Mouse (Mus musculus): ENCODE results near the gene Arl15. TPM values are rescaled to one million over a fixed set of nuclear protein-coding genes. Genes with fewer than 3 reads are reported as not detected.
A peak's percentile ranks its signal among the peaks of the same experiment; 100 is the strongest.

Arl15 gene
- polyA plus RNA-seq, 1 experiment from 2014 or later, result 14.6 TPM

DNA sequence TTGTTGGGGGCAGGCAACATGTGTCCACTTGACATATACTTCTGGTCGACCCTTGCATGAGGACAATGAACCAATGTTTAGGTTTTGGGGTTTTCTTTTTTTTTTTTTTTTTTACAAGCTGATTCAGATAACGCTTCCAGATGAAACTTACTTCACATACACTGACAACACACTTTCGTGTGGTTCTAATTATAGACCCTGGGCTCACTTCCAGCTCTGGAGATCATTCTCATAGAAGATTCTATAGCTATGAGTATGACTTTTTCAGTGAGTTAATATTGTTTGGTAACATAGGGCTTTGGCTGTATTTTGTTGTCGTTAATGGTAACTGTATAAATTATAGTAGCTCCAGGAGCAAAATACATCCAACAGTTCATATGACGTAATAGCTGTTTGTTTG is 306.9 kb downstream of the Arl15 start:
- Histone ChIP-seq H3K36me3 (ENCODE audit: control insufficient read depth, insufficient read depth, low read length) (no peaks in the 10 kb centered on the region), H3K4me1 (replicated peaks; ENCODE audit: control insufficient read depth, insufficient read depth, low read length) (no peaks in the 10 kb centered on the region), H3K4me2 (ENCODE audit: low read depth, low read length, severe bottlenecking) (no peak overlapping the region), H3K27me3 (ENCODE audit: control insufficient read depth, insufficient read depth, low read length) (no peaks in the 10 kb centered on the region), H3K27ac (ENCODE audit: low read depth, low read length) (no peak overlapping the region), H3K4me3 (ENCODE audit: low read depth, low read length) (no peak overlapping the region), H3K9me3 (ENCODE audit: control insufficient read depth, low read length) (no peaks in the 10 kb centered on the region), H3K9ac (ENCODE audit: low read length) (no peak overlapping the region)
- 85% methylated on average over 5 of the region's 5 CpGs for WGBS
- ATAC-seq (replicated peaks; ENCODE audit: low FRiP score) (no peak), DNase-seq (ENCODE audit: low spot score) (no peak)

- no peak overlapping the region for H3K9ac ChIP-seq (ENCODE audit: low read length)
- H3K36me3 ChIP-seq (ENCODE audit: control insufficient read depth, insufficient read depth, low read length), result no peaks in the 10 kb centered on the region
- no peak for ATAC-seq (replicated peaks; ENCODE audit: low FRiP score)
- H3K4me2 ChIP-seq (ENCODE audit: low read depth, low read length, severe bottlenecking), result no peak overlapping the region
- WGBS, result 73% methylated on average over 7 of the region's 7 CpGs
- no peaks in the 10 kb centered on the region for H3K9me3 ChIP-seq (ENCODE audit: control insufficient read depth, low read length)
- DNase-seq (ENCODE audit: low spot score), result no peak
- no peak overlapping the region for H3K4me3 ChIP-seq (ENCODE audit: low read depth, low read length)
- no peak overlapping the region for H3K27ac ChIP-seq (ENCODE audit: low read depth, low read length)
- H3K4me1 ChIP-seq (replicated peaks; ENCODE audit: control insufficient read depth, insufficient read depth, low read length), result no peaks in the 10 kb centered on the region
- no peaks in the 10 kb centered on the region for H3K27me3 ChIP-seq (ENCODE audit: control insufficient read depth, insufficient read depth, low read length)
These were observed 311.8 kb downstream of the Arl15 start for GRCm38 (mm10) chr13:114106083-114106482.

GRCm38 (mm10) chr13:114107499-114107898 is 313.2 kb downstream of the Arl15 start:
- Histone ChIP-seq H3K27me3 (ENCODE audit: control insufficient read depth, insufficient read depth, low read length) (no peaks in the 10 kb centered on the region), H3K9me3 (ENCODE audit: control insufficient read depth, low read length) (no peaks in the 10 kb centered on the region), H3K4me3 (ENCODE audit: low read depth, low read length) (no peak overlapping the region), H3K4me1 (replicated peaks; ENCODE audit: control insufficient read depth, insufficient read depth, low read length) (no peaks in the 10 kb centered on the region), H3K9ac (ENCODE audit: low read length) (no peak overlapping the region), H3K4me2 (ENCODE audit: low read depth, low read length, severe bottlenecking) (no peak overlapping the region), H3K36me3 (ENCODE audit: control insufficient read depth, insufficient read depth, low read length) (no peaks in the 10 kb centered on the region), H3K27ac (ENCODE audit: low read depth, low read length) (no peak overlapping the region)
- DNase-seq (ENCODE audit: low spot score) (no peak), ATAC-seq (replicated peaks; ENCODE audit: low FRiP score) (no peak)
- 95% methylated on average over 7 of the region's 7 CpGs for WGBS

- Histone ChIP-seq H3K27ac (ENCODE audit: low read depth, low read length) (no peak overlapping the region), H3K4me3 (ENCODE audit: low read depth, low read length) (no peak overlapping the region), H3K4me2 (ENCODE audit: low read depth, low read length, severe bottlenecking) (no peak overlapping the region), H3K4me1 (replicated peaks; ENCODE audit: control insufficient read depth, insufficient read depth, low read length) (no peaks in the 10 kb centered on the region), H3K9ac (ENCODE audit: low read length) (no peak overlapping the region), H3K36me3 (ENCODE audit: control insufficient read depth, insufficient read depth, low read length) (no peaks in the 10 kb centered on the region), H3K27me3 (ENCODE audit: control insufficient read depth, insufficient read depth, low read length) (no peaks in the 10 kb centered on the region), H3K9me3 (ENCODE audit: control insufficient read depth, low read length) (no peaks in the 10 kb centered on the region)
- 76% methylated on average over 10 of the region's 10 CpGs for WGBS
- DNase-seq (ENCODE audit: low spot score), result no peak
- ATAC-seq (replicated peaks; ENCODE audit: low FRiP score), result peak; percentile 42; the same call in 1 of the 2 replicates
These were observed 315.1 kb downstream of the Arl15 start for GRCm38 (mm10) chr13:114109441-114109840.

GRCm38 (mm10) chr13:114109845-114110244 is 315.5 kb downstream of the Arl15 start:
- Histone ChIP-seq H3K4me2 (ENCODE audit: low read depth, low read length, severe bottlenecking) (no peak overlapping the region), H3K4me1 (replicated peaks; ENCODE audit: control insufficient read depth, insufficient read depth, low read length) (no peaks in the 10 kb centered on the region), H3K27me3 (ENCODE audit: control insufficient read depth, insufficient read depth, low read length) (no peaks in the 10 kb centered on the region), H3K27ac (ENCODE audit: low read depth, low read length) (no peak overlapping the region), H3K4me3 (ENCODE audit: low read depth, low read length) (no peak overlapping the region), H3K36me3 (ENCODE audit: control insufficient read depth, insufficient read depth, low read length) (no peaks in the 10 kb centered on the region), H3K9ac (ENCODE audit: low read length) (no peak overlapping the region), H3K9me3 (ENCODE audit: control insufficient read depth, low read length) (no peaks in the 10 kb centered on the region)
- DNase-seq (ENCODE audit: low spot score), result no peak
- 30% methylated on average over 4 of the region's 4 CpGs for WGBS
- peak; percentile 79 for ATAC-seq (replicated peaks; ENCODE audit: low FRiP score)

- H3K9me3 ChIP-seq (ENCODE audit: control insufficient read depth, low read length), result no peaks in the 10 kb centered on the region
- WGBS, result 65% methylated on average over 2 of the region's 2 CpGs
- DNase-seq (ENCODE audit: low spot score) (no peak), ATAC-seq (replicated peaks; ENCODE audit: low FRiP score) (no peak)
- H3K4me3 ChIP-seq (ENCODE audit: low read depth, low read length), result no peak overlapping the region
- H3K4me1 ChIP-seq (replicated peaks; ENCODE audit: control insufficient read depth, insufficient read depth, low read length), result no peaks in the 10 kb centered on the region
- no peaks in the 10 kb centered on the region for H3K36me3 ChIP-seq (ENCODE audit: control insufficient read depth, insufficient read depth, low read length)
- H3K4me2 ChIP-seq (ENCODE audit: low read depth, low read length, severe bottlenecking), result no peak overlapping the region
- no peaks in the 10 kb centered on the region for H3K27me3 ChIP-seq (ENCODE audit: control insufficient read depth, insufficient read depth, low read length)
- H3K27ac ChIP-seq (ENCODE audit: low read depth, low read length), result no peak overlapping the region
- H3K9ac ChIP-seq (ENCODE audit: low read length), result no peak overlapping the region
These were observed 319.2 kb downstream of the Arl15 start for GRCm38 (mm10) chr13:114113516-114113915.

DNA sequence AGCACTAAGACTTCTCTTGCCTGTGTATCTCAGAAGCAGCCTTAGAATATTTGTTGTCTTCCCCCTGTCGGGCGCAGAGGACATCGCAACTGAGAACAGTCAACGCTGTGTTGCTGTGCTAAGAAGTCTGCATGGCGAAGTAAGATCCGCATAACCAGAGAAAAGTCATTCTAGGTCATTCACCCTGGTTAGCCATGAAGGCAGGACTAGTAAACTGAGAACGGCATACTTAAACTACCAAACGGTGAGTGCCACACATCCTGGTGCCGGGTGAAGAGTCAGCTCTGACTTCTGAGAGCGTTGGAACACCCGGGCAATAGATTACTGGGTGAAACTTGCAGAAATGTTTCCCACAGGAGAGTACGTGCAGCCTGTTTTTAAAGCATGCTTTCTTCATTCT is 320.3 kb downstream of the Arl15 start:
- 95% methylated on average over 12 of the region's 12 CpGs for WGBS
- H3K36me3 ChIP-seq (ENCODE audit: control insufficient read depth, insufficient read depth, low read length), result no peaks in the 10 kb centered on the region
- H3K27ac ChIP-seq (ENCODE audit: low read depth, low read length), result no peak overlapping the region
- ATAC-seq (replicated peaks; ENCODE audit: low FRiP score) (no peak), DNase-seq (ENCODE audit: low spot score) (no peak)
- no peak overlapping the region for H3K9ac ChIP-seq (ENCODE audit: low read length)
- H3K4me3 ChIP-seq (ENCODE audit: low read depth, low read length), result no peak overlapping the region
- H3K4me2 ChIP-seq (ENCODE audit: low read depth, low read length, severe bottlenecking), result no peak overlapping the region
- H3K4me1 ChIP-seq (replicated peaks; ENCODE audit: control insufficient read depth, insufficient read depth, low read length), result no peaks in the 10 kb centered on the region
- H3K27me3 ChIP-seq (ENCODE audit: control insufficient read depth, insufficient read depth, low read length), result no peaks in the 10 kb centered on the region
- no peaks in the 10 kb centered on the region for H3K9me3 ChIP-seq (ENCODE audit: control insufficient read depth, low read length)

GRCm38 (mm10) chr13:114115106-114115505 is 320.8 kb downstream of the Arl15 start:
- 95% methylated on average over 4 of the region's 4 CpGs for WGBS
- no peaks in the 10 kb centered on the region for H3K36me3 ChIP-seq (ENCODE audit: control insufficient read depth, insufficient read depth, low read length)
- ATAC-seq (replicated peaks; ENCODE audit: low FRiP score) (no peak), DNase-seq (ENCODE audit: low spot score) (no peak)
- no peaks in the 10 kb centered on the region for H3K27me3 ChIP-seq (ENCODE audit: control insufficient read depth, insufficient read depth, low read length)
- no peaks in the 10 kb centered on the region for H3K9me3 ChIP-seq (ENCODE audit: control insufficient read depth, low read length)
- H3K4me2 ChIP-seq (ENCODE audit: low read depth, low read length, severe bottlenecking), result no peak overlapping the region
- H3K27ac ChIP-seq (ENCODE audit: low read depth, low read length), result no peak overlapping the region
- H3K9ac ChIP-seq (ENCODE audit: low read length), result no peak overlapping the region
- H3K4me1 ChIP-seq (replicated peaks; ENCODE audit: control insufficient read depth, insufficient read depth, low read length), result no peaks in the 10 kb centered on the region
- H3K4me3 ChIP-seq (ENCODE audit: low read depth, low read length), result no peak overlapping the region

GRCm38 (mm10) chr13:114118104-114118830 is 324.0 kb downstream of the Arl15 start:
- DNase-seq (ENCODE audit: low spot score), result no peak
- Histone ChIP-seq H3K4me1 (replicated peaks; ENCODE audit: control insufficient read depth, insufficient read depth, low read length) (no peaks in the 10 kb centered on the region), H3K9ac (ENCODE audit: low read length) (no peak overlapping the region), H3K36me3 (ENCODE audit: control insufficient read depth, insufficient read depth, low read length) (no peaks in the 10 kb centered on the region), H3K4me3 (ENCODE audit: low read depth, low read length) (no peak overlapping the region), H3K27ac (ENCODE audit: low read depth, low read length) (no peak overlapping the region), H3K4me2 (ENCODE audit: low read depth, low read length, severe bottlenecking) (no peak overlapping the region), H3K9me3 (ENCODE audit: control insufficient read depth, low read length) (no peaks in the 10 kb centered on the region), H3K27me3 (ENCODE audit: control insufficient read depth, insufficient read depth, low read length) (no peaks in the 10 kb centered on the region)
- no peak for ATAC-seq (replicated peaks; ENCODE audit: low FRiP score)
- WGBS, result 93% methylated on average over 19 of the region's 19 CpGs
